Mouse (Mus musculus) MEL (cell line): ENCODE data around the gene Gas2. TPM values are rescaled to one million over a fixed set of nuclear protein-coding genes. Genes with fewer than 3 reads are reported as not detected.

Experiments used
- DNase-seq: peaks from one replicate; pipeline ENCODE4 v3.0.0; 2011; ENCODE audit warnings: low read depth, low spot score
- H3K27ac ChIP-seq: 2 replicates; pipeline ENCODE4 v1.5.1; 2012; ENCODE audit warnings: low read depth, mild to moderate bottlenecking, control low read depth, low read length, moderate library complexity; ENCODE audit not compliant: control insufficient read depth
- H3K27me3 ChIP-seq, 2 experiments: fragments of 150-350 bp in 1 of 2; sonication (generic) in 1 of 2; 2 replicates each; pipeline ENCODE4 v1.6.1; 2012; ENCODE audit warnings: low read length in 2 of 2, mild to moderate bottlenecking in 2 of 2, improper control_type of control experiment in 1 of 2, moderate library complexity in 1 of 2; ENCODE audit not compliant: insufficient read depth in 2 of 2, control insufficient read depth in 1 of 2
- H3K36me3 ChIP-seq, 2 experiments: 2 replicates each; pipeline ENCODE4 v1.6.1; 2012 to 2014; ENCODE audit warnings: low read length in 2 of 2, improper control_type of control experiment in 1 of 2, inconsistent platforms in 1 of 2, mild to moderate bottlenecking in 1 of 2; ENCODE audit not compliant: insufficient read depth in 2 of 2, control insufficient read depth in 1 of 2
- H3K4me1 ChIP-seq, 2 experiments: fragments of 150-350 bp in 1 of 2; sonication (generic) in 1 of 2; 2 replicates each; pipeline ENCODE4 v1.6.1; 2012; ENCODE audit warnings: low read length in 2 of 2, improper control_type of control experiment in 1 of 2, mild to moderate bottlenecking in 1 of 2; ENCODE audit not compliant: insufficient read depth in 2 of 2, control insufficient read depth in 1 of 2
- H3K4me3 ChIP-seq, 2 experiments: fragments of 150-350 bp in 1 of 2; sonication (generic) in 1 of 2; 2 replicates each; pipeline ENCODE4 v1.5.1; 2012; ENCODE audit warnings: low read depth in 2 of 2, low read length in 2 of 2, mild to moderate bottlenecking in 2 of 2, moderate library complexity in 2 of 2, control low read depth in 1 of 2, improper control_type of control experiment in 1 of 2; ENCODE audit not compliant: control insufficient read depth in 1 of 2, insufficient read depth in 1 of 2
- H3K79me2 ChIP-seq: 2 replicates; pipeline ENCODE4 v1.6.1; 2012; ENCODE audit warnings: mild to moderate bottlenecking, low read length, moderate library complexity; ENCODE audit not compliant: control insufficient read depth, poor library complexity, insufficient read depth
- H3K9ac ChIP-seq: 2 replicates; pipeline ENCODE4 v1.6.1; 2012; ENCODE audit warnings: low read depth, mild to moderate bottlenecking, control low read depth, low read length, moderate library complexity; ENCODE audit not compliant: control insufficient read depth, poor library complexity, severe bottlenecking
- H3K9me3 ChIP-seq: fragments of 150-350 bp; sonication (generic); replicated peaks from 2 replicates; pipeline ENCODE4 v1.6.1; 2012; ENCODE audit warnings: mild to moderate bottlenecking, low read length, improper control_type of control experiment, moderate library complexity; ENCODE audit not compliant: insufficient read depth
- CHD1 ChIP-seq: IDR thresholded peaks from 2 replicates; pipeline ENCODE4 v1.6.1; 2012; ENCODE audit warnings: low read depth, mild to moderate bottlenecking, inconsistent platforms, low read length, improper control_type of control experiment
- CTCF ChIP-seq, 3 experiments: IDR thresholded peaks in 2 of 3; conservative IDR thresholded peaks in 1 of 3; 2 replicates each; pipeline ENCODE4 v1.5.1; 2011 to 2012; ENCODE audit warnings: low read length in 3 of 3, low read depth in 2 of 3, mild to moderate bottlenecking in 2 of 3, improper control_type of control experiment in 1 of 3, inconsistent platforms in 1 of 3, mixed read lengths in 1 of 3, moderate library complexity in 1 of 3; ENCODE audit not compliant: control insufficient read depth in 1 of 3, insufficient read depth in 1 of 3, poor library complexity in 1 of 3, severe bottlenecking in 1 of 3
- ELF1 ChIP-seq: IDR thresholded peaks from 2 replicates; pipeline ENCODE4 v1.6.1; 2014; ENCODE audit warnings: low read depth, mild to moderate bottlenecking, inconsistent platforms, low read length, improper control_type of control experiment, moderate library complexity
- KAT2A ChIP-seq: conservative IDR thresholded peaks from 2 replicates; pipeline ENCODE4 v1.6.1; 2012; ENCODE audit warnings: low read depth, low read length, improper control_type of control experiment, inconsistent platforms
- MAFK ChIP-seq: IDR thresholded peaks from 2 replicates; pipeline ENCODE4 v1.6.1; 2011; ENCODE audit warnings: low read depth, mild to moderate bottlenecking, low read length, improper control_type of control experiment, borderline replicate concordance
- MAX ChIP-seq: IDR thresholded peaks from 2 replicates; pipeline ENCODE4 v1.6.1; 2011; ENCODE audit warnings: low read length, improper control_type of control experiment
- MYB ChIP-seq: IDR thresholded peaks from 2 replicates; pipeline ENCODE4 v1.6.1; 2011; ENCODE audit warnings: mild to moderate bottlenecking, low read depth, low read length, improper control_type of control experiment
- MYC ChIP-seq: IDR thresholded peaks from 2 replicates; pipeline ENCODE4 v1.6.1; 2011; ENCODE audit warnings: low read depth, mild to moderate bottlenecking, low read length, improper control_type of control experiment, moderate library complexity
- NELFE ChIP-seq: IDR thresholded peaks from 2 replicates; pipeline ENCODE4 v1.6.1; 2011; ENCODE audit warnings: low read depth, low read length, improper control_type of control experiment
- SIN3A ChIP-seq: IDR thresholded peaks from 2 replicates; pipeline ENCODE4 v1.6.1; 2012; ENCODE audit warnings: low read length, improper control_type of control experiment, inconsistent platforms
- SMC3 ChIP-seq: IDR thresholded peaks from 2 replicates; pipeline ENCODE4 v1.6.1; 2011; ENCODE audit warnings: low read depth, low read length, improper control_type of control experiment
- TBP ChIP-seq: IDR thresholded peaks from 2 replicates; pipeline ENCODE4 v1.8.0; 2011; ENCODE audit warnings: low read depth, low read length, improper control_type of control experiment
- USF1 ChIP-seq: IDR thresholded peaks from 2 replicates; pipeline ENCODE4 v1.6.1; 2014; ENCODE audit warnings: low read depth, mild to moderate bottlenecking, inconsistent platforms, low read length, improper control_type of control experiment, moderate library complexity
- ZKSCAN1 ChIP-seq: IDR thresholded peaks from 2 replicates; pipeline ENCODE4 v1.6.1; 2012; ENCODE audit warnings: low read depth, mild to moderate bottlenecking, inconsistent platforms, low read length, improper control_type of control experiment, moderate library complexity
- ZMIZ1 ChIP-seq: IDR thresholded peaks from 2 replicates; pipeline ENCODE4 v1.6.1; 2012; ENCODE audit warnings: low read depth, mild to moderate bottlenecking, inconsistent platforms, low read length, improper control_type of control experiment, moderate library complexity
- ZNF384 ChIP-seq: IDR thresholded peaks from 2 replicates; pipeline ENCODE4 v1.6.1; 2012; ENCODE audit warnings: low read depth, mild to moderate bottlenecking, inconsistent platforms, low read length, improper control_type of control experiment
- polyA plus RNA-seq, 2 experiments: library from polyadenylated mRNA; stranded (reverse) in 1 of 2; unstranded in 1 of 2; fragments of >175 nt in 1 of 2; fragments of >200 nt in 1 of 2; gene quantifications; 2 replicates each; pipeline versions ENCODE4 v1.2.1 to v1.2.4; 2012; ENCODE audit warnings: low replicate concordance in 2 of 2, low read depth in 1 of 2; ENCODE audit not compliant: insufficient read length in 2 of 2, insufficient read depth in 1 of 2, missing spikeins in 1 of 2
- total RNA-seq: library from RNA; depleted of rRNA; stranded (reverse); fragments of 300-350 nt; gene quantifications from 2 replicates; pipeline ENCODE4 v1.2.3, GENCODE M21; 2012

Gene Gas2
- total and polyA plus RNA-seq, 3 experiments = 10.8 to 21.2 TPM; not detected in 1

GRCm38 (mm10) chr7:51819891-51820290, 41.9 kb upstream of the Gas2 start:
- no peak for DNase-seq
- no peaks in the 10 kb centered on the region for H3K27me3 ChIP-seq
- no peaks in the 10 kb centered on the region for H3K9me3 ChIP-seq
- TF ChIP-seq ZNF384 = no peak
- no peak for TF ChIP-seq MAX
- TF ChIP-seq ZMIZ1 = no peak
- TF ChIP-seq, all 39 proteins: peak for 0
- no peaks in the 10 kb centered on the region for H3K36me3 ChIP-seq
- H3K27ac ChIP-seq = no peak overlapping the region
- no peaks in the 10 kb centered on the region for H3K79me2 ChIP-seq
- H3K4me1 ChIP-seq = no peaks in the 10 kb centered on the region
- no peak overlapping the region for H3K4me3 ChIP-seq
- H3K9ac ChIP-seq = no peak overlapping the region

- Histone ChIP-seq H3K4me3 (no peak overlapping the region), H3K4me1 (no peaks in the 10 kb centered on the region), H3K9ac (no peak overlapping the region), H3K79me2 (no peaks in the 10 kb centered on the region), H3K9me3 (no peaks in the 10 kb centered on the region), H3K36me3 (no peaks in the 10 kb centered on the region), H3K27me3 (no peaks in the 10 kb centered on the region), H3K27ac (no peak overlapping the region)
- TF ChIP-seq CTCF (IDR thresholded peaks at IDR 0.05 in 2 of 3, conservative IDR thresholded peaks at IDR 0.05 in 1 of 3; ENCODE audit: control insufficient read depth in 1 of 3, insufficient read depth in 1 of 3, low read depth in 2 of 3, low read length in 3 of 3, poor library complexity in 1 of 3, severe bottlenecking in 1 of 3) = no peak
- TF ChIP-seq SIN3A = no peak
- TF ChIP-seq TBP = no peak
- no peak for TF ChIP-seq MAFK
- no peak for TF ChIP-seq NELFE
- no peak for TF ChIP-seq KAT2A
- no peak for TF ChIP-seq ZKSCAN1
- no peak for TF ChIP-seq SMC3
- TF ChIP-seq MYB = no peak
- TF ChIP-seq ELF1 = no peak
- TF ChIP-seq CHD1 = no peak
- no peak for TF ChIP-seq USF1
- DNase-seq = no peak
These were observed 40.3 kb upstream of the Gas2 start for GRCm38 (mm10) chr7:51821467-51821866.

GRCm38 (mm10) chr7:51823562-51824338, 38.1 kb upstream of the Gas2 start:
- Histone ChIP-seq H3K9ac (no peak overlapping the region), H3K27me3 (no peaks in the 10 kb centered on the region), H3K79me2 (no peaks in the 10 kb centered on the region), H3K4me1 (no peaks in the 10 kb centered on the region)
- no peak for DNase-seq
- TF ChIP-seq MYC (no peak), ZNF384 (peak; percentile 59)
- TF ChIP-seq, all 39 proteins: peak for 1
- Histone ChIP-seq H3K4me3 (no peak overlapping the region), H3K36me3 (no peaks in the 10 kb centered on the region), H3K27ac (no peak overlapping the region), H3K9me3 (no peaks in the 10 kb centered on the region)
